Mouse (Mus musculus): Measurements from ENCODE around the gene Tspan8. TPM values are rescaled to one million over a fixed set of nuclear protein-coding genes. Genes with fewer than 3 reads are reported as not detected.

Tspan8 gene
- 39.6 and 42.1 TPM in 2 replicates for polyA plus RNA-seq (2014; fragmentation: Nextera tagmentation; extraction: Ambion mirVana)

DNA sequence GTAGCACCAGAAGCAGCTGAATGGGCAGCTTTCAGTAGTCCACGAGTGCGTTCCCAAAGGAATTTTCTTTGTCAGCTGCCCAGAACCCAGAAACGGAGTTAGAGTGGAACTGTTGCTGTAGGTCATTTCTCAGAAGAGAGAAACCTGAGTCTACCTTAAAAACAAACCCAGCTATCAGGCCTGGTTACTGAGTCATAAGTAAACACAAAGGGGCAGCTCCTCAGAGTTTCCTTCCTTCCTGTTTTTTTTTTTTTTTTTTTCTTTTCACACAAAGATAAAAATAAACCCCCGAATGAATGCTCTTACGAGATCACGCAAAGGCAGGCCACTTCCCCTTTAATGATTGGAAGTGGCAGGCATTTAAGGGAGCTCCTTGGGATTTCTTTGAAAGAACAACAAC is at the start of gene Tspan8:
TSS of gene Tspan8 (plus strand) at position 322 of the 400 bp plus-strand sequence.
- DNase-seq (ENCODE audit: low spot score) (no peak), ATAC-seq (replicated peaks; ENCODE audit: low FRiP score) (peak; percentile 16)

DNA sequence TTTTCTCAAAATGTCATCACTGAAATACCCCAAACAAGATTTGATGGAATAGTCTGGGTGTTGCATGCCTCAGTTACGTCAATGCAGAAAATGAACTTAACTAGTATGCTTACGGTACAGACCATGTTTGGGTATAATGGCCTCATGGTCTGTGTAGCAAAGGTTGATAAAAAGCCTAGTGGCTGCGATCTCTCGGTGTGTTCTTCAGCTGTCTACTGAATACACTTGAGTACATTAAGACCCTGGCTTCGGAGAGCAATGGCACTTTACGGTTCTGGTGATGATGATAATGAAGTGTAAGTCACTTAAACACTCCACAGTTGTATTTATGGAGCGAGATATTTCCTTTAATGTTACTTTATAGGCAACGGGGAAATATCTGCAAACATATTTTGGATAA is 46.6 kb upstream of the Tspan8 start:
- H3K4me3 ChIP-seq (ENCODE audit: low read depth, low read length) = no peak overlapping the region
- WGBS = 89% methylated on average over 8 of the region's 8 CpGs
- no peaks in the 10 kb centered on the region for H3K27me3 ChIP-seq (replicated peaks; ENCODE audit: control insufficient read depth, insufficient read depth, low read length)
- H3K4me1 ChIP-seq (replicated peaks; ENCODE audit: control insufficient read depth, insufficient read depth, low read length) = no peaks in the 10 kb centered on the region
- ATAC-seq (replicated peaks; ENCODE audit: low FRiP score) (no peak), DNase-seq (ENCODE audit: low spot score) (no peak)
- no peaks in the 10 kb centered on the region for H3K36me3 ChIP-seq (ENCODE audit: control insufficient read depth, insufficient read depth, low read length)
- no peak overlapping the region for H3K4me2 ChIP-seq
- H3K9me3 ChIP-seq (ENCODE audit: control insufficient read depth, low read length) = no peaks in the 10 kb centered on the region
- no peak overlapping the region for H3K27ac ChIP-seq (ENCODE audit: low read depth, low read length)
- H3K9ac ChIP-seq (ENCODE audit: low read depth, low read length) = no peak overlapping the region

More for the DNA sequence above, at the start of gene Tspan8:
- H3K4me3 ChIP-seq (ENCODE audit: low read depth, low read length) = peak within 1 kb of the TSS; percentile 51
- peak within 1 kb of the TSS; percentile 88 for H3K27ac ChIP-seq (ENCODE audit: low read depth, low read length)
- H3K36me3 ChIP-seq (ENCODE audit: control insufficient read depth, insufficient read depth, low read length) = no peaks in the 10 kb centered on the region
- 0 out of 2 replicates have a peak, but pooled peaks cover 2% of the 10 kb centered on the region for H3K4me1 ChIP-seq (replicated peaks; ENCODE audit: control insufficient read depth, insufficient read depth, low read length)
- no peaks in the 10 kb centered on the region for H3K9me3 ChIP-seq (ENCODE audit: control insufficient read depth, low read length)
- no peaks in the 10 kb centered on the region for H3K27me3 ChIP-seq (replicated peaks; ENCODE audit: control insufficient read depth, insufficient read depth, low read length)
- peak within 1 kb of the TSS; percentile 54 for H3K4me2 ChIP-seq
- WGBS = 28% methylated on average over 6 of the region's 6 CpGs
- H3K9ac ChIP-seq (ENCODE audit: low read depth, low read length) = peak within 1 kb of the TSS; percentile 56

DNA sequence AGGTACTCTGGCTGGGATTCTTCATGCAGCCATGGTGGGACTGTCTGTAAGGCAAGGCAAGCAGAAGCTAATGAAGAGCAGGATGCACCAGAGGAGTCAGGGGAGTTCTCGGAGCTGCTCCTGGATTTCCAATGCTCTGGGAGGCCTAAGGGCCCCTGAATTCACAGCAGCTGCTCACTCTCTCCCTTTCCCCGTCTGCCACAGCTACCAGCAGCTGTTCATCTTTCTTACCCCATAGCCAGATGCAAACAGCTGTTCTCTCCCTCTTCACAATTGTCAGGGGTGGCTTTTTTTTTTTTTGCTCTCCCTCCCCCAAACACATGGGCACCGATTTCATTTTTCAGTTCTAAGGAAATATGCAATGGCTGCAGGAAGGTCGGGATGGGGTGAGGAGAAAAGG is 42.2 kb upstream of the Tspan8 start:
- no peak for ATAC-seq (replicated peaks; ENCODE audit: low FRiP score)
- Histone ChIP-seq H3K36me3 (ENCODE audit: control insufficient read depth, insufficient read depth, low read length) (no peaks in the 10 kb centered on the region), H3K27ac (ENCODE audit: low read depth, low read length) (no peak overlapping the region), H3K4me2 (no peak overlapping the region), H3K4me3 (ENCODE audit: low read depth, low read length) (no peak overlapping the region), H3K4me1 (replicated peaks; ENCODE audit: control insufficient read depth, insufficient read depth, low read length) (no peaks in the 10 kb centered on the region), H3K9me3 (ENCODE audit: control insufficient read depth, low read length) (no peaks in the 10 kb centered on the region), H3K27me3 (replicated peaks; ENCODE audit: control insufficient read depth, insufficient read depth, low read length) (no peaks in the 10 kb centered on the region), H3K9ac (ENCODE audit: low read depth, low read length) (no peak overlapping the region)
- WGBS = 65% methylated on average over 4 of the region's 4 CpGs
- no peak for DNase-seq (ENCODE audit: low spot score)

DNA sequence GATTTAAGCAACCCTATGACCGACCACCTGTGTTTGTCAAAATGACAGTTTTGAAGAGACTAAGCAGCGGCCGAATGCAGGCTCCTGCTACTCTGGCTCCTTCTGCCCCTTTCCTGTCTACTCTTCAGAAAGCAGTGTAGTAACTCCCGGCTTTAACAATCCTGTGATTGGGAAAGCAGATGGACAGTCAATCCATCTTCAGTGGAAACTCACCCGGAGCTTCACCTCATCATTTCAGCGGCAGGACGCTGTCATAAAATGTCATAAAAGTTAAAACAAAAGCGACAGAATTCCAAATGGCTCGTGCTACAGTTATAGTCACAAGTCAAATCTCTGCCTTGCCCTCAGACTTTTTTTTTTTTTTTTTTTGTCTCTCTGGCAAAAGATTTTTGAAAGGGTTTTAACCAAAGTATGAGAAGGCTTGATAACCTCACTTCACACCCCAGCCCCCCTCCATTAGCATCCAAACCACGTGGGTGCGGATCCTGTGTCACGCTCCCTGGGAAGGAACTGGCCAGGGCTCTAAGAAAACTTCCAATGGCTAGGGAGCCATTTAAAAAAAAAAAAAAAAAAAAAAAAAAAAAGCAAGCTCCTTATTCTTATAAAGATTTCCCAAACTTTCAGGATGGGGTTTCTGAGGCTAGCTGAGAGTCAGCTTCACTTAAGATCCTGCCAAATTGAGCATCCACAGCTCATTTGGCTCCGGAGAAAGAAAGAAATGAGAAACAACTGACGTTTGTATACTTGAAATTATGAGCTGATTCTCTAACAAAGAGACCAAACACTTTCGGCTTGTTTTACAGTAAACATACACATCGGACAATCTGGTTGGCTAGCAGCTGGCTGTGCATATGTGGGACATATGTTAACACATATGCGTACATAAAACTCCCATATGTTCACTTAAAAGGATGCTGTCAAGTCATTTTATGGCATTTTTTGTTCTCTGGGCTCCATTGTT is 40.4 kb upstream of the Tspan8 start:
- H3K27me3 ChIP-seq (replicated peaks; ENCODE audit: control insufficient read depth, insufficient read depth, low read length) = no peaks in the 10 kb centered on the region
- no peaks in the 10 kb centered on the region for H3K4me1 ChIP-seq (replicated peaks; ENCODE audit: control insufficient read depth, insufficient read depth, low read length)
- no peaks in the 10 kb centered on the region for H3K36me3 ChIP-seq (ENCODE audit: control insufficient read depth, insufficient read depth, low read length)
- ATAC-seq (replicated peaks; ENCODE audit: low FRiP score) (no peak), DNase-seq (ENCODE audit: low spot score) (no peak)
- no peak overlapping the region for H3K9ac ChIP-seq (ENCODE audit: low read depth, low read length)
- 56% methylated on average over 17 of the region's 17 CpGs for WGBS
- no peak overlapping the region for H3K4me2 ChIP-seq
- no peaks in the 10 kb centered on the region for H3K9me3 ChIP-seq (ENCODE audit: control insufficient read depth, low read length)
- no peak overlapping the region for H3K4me3 ChIP-seq (ENCODE audit: low read depth, low read length)
- H3K27ac ChIP-seq (ENCODE audit: low read depth, low read length) = no peak overlapping the region

DNA sequence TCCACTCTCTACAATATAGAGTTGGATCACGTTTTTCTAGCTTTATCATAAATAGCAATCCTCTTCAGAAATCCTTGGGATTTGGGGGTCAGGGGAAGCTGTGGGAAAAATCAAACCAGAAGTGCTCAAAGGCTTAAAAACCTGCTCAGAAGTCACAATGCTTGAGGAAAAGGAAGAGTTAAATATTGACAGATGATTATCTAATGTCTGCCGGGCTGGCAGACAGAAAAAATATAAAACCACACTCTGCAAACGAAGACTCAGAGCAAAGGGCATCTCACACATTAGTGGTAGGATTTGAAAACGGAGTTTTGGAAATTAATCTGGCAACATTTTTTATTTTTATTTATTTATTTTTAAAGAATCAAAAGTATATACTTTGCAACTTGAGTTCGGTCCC is 39.3 kb upstream of the Tspan8 start:
- Histone ChIP-seq H3K36me3 (ENCODE audit: control insufficient read depth, insufficient read depth, low read length) (no peaks in the 10 kb centered on the region), H3K27ac (ENCODE audit: low read depth, low read length) (no peak overlapping the region), H3K9ac (ENCODE audit: low read depth, low read length) (no peak overlapping the region), H3K4me3 (ENCODE audit: low read depth, low read length) (no peak overlapping the region), H3K27me3 (replicated peaks; ENCODE audit: control insufficient read depth, insufficient read depth, low read length) (no peaks in the 10 kb centered on the region), H3K9me3 (ENCODE audit: control insufficient read depth, low read length) (no peaks in the 10 kb centered on the region), H3K4me2 (no peak overlapping the region), H3K4me1 (replicated peaks; ENCODE audit: control insufficient read depth, insufficient read depth, low read length) (no peaks in the 10 kb centered on the region)
- WGBS = 40% methylated on average over 5 of the region's 5 CpGs
- ATAC-seq (replicated peaks; ENCODE audit: low FRiP score) = no peak
- DNase-seq (ENCODE audit: low spot score) = no peak

DNA sequence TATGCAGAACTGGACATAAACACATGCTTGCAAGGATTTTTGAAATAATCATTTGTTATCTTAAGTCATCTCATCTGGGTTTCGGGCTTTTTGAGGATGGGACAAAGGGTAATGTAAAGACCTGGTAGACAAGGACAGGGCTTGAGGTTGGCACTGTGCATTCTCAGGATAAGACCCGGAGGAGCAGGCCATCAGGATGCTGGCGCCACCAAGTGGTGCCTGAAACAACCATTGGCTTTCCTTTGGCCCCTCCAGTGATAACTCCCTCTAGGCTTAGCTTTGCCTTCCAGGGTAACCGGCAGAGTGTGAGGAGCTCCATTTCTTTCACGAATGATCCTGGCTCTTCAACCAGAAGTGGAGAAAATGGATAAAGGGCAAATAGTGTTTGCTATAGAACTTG is 38.0 kb upstream of the Tspan8 start:
- no peak for DNase-seq (ENCODE audit: low spot score)
- Histone ChIP-seq H3K4me2 (no peak overlapping the region), H3K27me3 (replicated peaks; ENCODE audit: control insufficient read depth, insufficient read depth, low read length) (no peaks in the 10 kb centered on the region), H3K36me3 (ENCODE audit: control insufficient read depth, insufficient read depth, low read length) (no peaks in the 10 kb centered on the region), H3K9me3 (ENCODE audit: control insufficient read depth, low read length) (no peaks in the 10 kb centered on the region), H3K4me1 (replicated peaks; ENCODE audit: control insufficient read depth, insufficient read depth, low read length) (no peaks in the 10 kb centered on the region), H3K4me3 (ENCODE audit: low read depth, low read length) (no peak overlapping the region), H3K27ac (ENCODE audit: low read depth, low read length) (no peak overlapping the region), H3K9ac (ENCODE audit: low read depth, low read length) (no peak overlapping the region)
- WGBS = 50% methylated on average over 5 of the region's 5 CpGs
- no peak for ATAC-seq (replicated peaks; ENCODE audit: low FRiP score)

DNA sequence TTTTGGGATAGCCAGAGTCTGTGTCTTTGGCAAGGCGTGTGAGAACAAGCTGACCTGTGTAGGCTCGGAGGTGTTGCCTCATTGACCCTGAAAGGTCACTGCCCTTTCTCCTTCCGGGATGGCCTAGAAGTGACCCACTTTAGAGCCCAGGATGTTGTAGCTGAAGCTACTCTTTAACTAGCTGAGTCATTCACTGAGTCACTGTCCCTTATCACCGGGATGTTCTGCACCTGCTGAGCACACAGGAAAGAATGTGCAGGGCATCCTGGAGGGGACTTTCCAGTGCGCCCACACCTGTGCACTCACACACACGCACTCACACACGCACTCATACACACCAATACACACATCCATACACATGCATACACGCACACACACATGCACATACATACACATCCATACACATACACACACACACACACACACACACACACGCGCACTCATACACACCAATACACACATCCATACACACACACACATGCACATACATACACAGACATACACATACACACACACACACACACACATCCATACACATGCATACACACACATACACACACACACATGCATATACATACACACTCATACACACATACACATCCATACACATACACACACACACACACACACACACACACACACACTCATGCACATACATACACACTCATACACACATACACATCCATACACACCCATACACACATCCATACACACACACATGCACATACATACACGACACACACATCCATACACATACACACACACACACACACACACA is 36.2 kb upstream of the Tspan8 start:
- H3K4me3 ChIP-seq (ENCODE audit: low read depth, low read length) = no peak overlapping the region
- no peaks in the 10 kb centered on the region for H3K27me3 ChIP-seq (replicated peaks; ENCODE audit: control insufficient read depth, insufficient read depth, low read length)
- no peak overlapping the region for H3K9ac ChIP-seq (ENCODE audit: low read depth, low read length)
- no peaks in the 10 kb centered on the region for H3K4me1 ChIP-seq (replicated peaks; ENCODE audit: control insufficient read depth, insufficient read depth, low read length)
- H3K9me3 ChIP-seq (ENCODE audit: control insufficient read depth, low read length) = no peaks in the 10 kb centered on the region
- H3K4me2 ChIP-seq = no peak overlapping the region
- no peaks in the 10 kb centered on the region for H3K36me3 ChIP-seq (ENCODE audit: control insufficient read depth, insufficient read depth, low read length)
- WGBS = 77% methylated on average over 11 of the region's 11 CpGs
- ATAC-seq (replicated peaks; ENCODE audit: low FRiP score) (peak; percentile 67; the same call in 1 of the 2 replicates), DNase-seq (ENCODE audit: low spot score) (no peak)
- no peak overlapping the region for H3K27ac ChIP-seq (ENCODE audit: low read depth, low read length)

DNA sequence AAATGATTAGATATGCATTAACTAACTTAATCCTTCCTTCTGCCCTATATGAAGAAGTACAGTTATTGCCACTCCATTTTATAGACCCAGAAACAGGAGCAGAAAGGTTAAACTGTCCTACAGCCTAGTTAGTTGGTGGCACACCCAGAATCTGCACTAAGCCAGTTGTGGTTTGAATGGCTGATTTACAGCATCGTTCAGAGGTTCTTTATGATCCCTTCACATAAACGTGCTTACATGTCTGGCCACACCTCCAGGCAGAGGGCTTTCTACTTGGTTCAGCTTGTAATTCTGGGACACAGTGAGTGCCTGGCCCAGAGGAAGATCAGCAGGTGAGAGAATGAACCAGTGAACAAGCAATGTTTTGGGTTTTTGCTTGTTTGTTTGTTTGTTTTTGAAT is 33.4 kb upstream of the Tspan8 start:
- Histone ChIP-seq H3K4me3 (ENCODE audit: low read depth, low read length) (no peak overlapping the region), H3K27ac (ENCODE audit: low read depth, low read length) (no peak overlapping the region), H3K4me2 (no peak overlapping the region), H3K9ac (ENCODE audit: low read depth, low read length) (no peak overlapping the region), H3K4me1 (replicated peaks; ENCODE audit: control insufficient read depth, insufficient read depth, low read length) (no peaks in the 10 kb centered on the region), H3K36me3 (ENCODE audit: control insufficient read depth, insufficient read depth, low read length) (no peaks in the 10 kb centered on the region), H3K27me3 (replicated peaks; ENCODE audit: control insufficient read depth, insufficient read depth, low read length) (no peaks in the 10 kb centered on the region), H3K9me3 (ENCODE audit: control insufficient read depth, low read length) (no peaks in the 10 kb centered on the region)
- ATAC-seq (replicated peaks; ENCODE audit: low FRiP score) (no peak), DNase-seq (ENCODE audit: low spot score) (no peak)
- 69% methylated on average over 2 of the region's 2 CpGs for WGBS

Data from liver, embryonic 11.5 days (tissue).